Mouse (Mus musculus): ENCODE results near the gene Gas2l3. TPM values are rescaled to one million over a fixed set of nuclear protein-coding genes. Genes with fewer than 3 reads are reported as not detected.

The Gas2l3 gene
- total RNA-seq, 1 experiment, result 25.5 TPM

- Histone ChIP-seq H3K4me1 (ENCODE audit: control insufficient read depth in 2 of 2, insufficient read depth in 2 of 2, low read length in 2 of 2, poor library complexity in 1 of 2) (no peaks in the 10 kb centered on the region), H3K9me3 (ENCODE audit: control insufficient read depth, insufficient read depth, low read depth, low read length) (no peaks in the 10 kb centered on the region), H3K9ac (ENCODE audit: insufficient read depth, low read depth, low read length, poor library complexity, severe bottlenecking) (no peak overlapping the region), H3K27ac (ENCODE audit: insufficient read depth, low read depth, low read length, poor library complexity, severe bottlenecking) (no peak overlapping the region), H3K4me3 (ENCODE audit: insufficient read depth in 1 of 2, low read depth in 1 of 2, low read length in 2 of 2, poor library complexity in 1 of 2, severe bottlenecking in 1 of 2) (no peak overlapping the region), H3K36me3 (ENCODE audit: control insufficient read depth, insufficient read depth, low read length, poor library complexity, severe bottlenecking) (no peaks in the 10 kb centered on the region)
- no peak for TF ChIP-seq MAFK (IDR thresholded peaks at IDR 0.05; ENCODE audit: insufficient read depth, low read depth, low read length)
- TF ChIP-seq ZC3H11A (IDR thresholded peaks at IDR 0.05; ENCODE audit: borderline replicate concordance, low read depth, low read length), result no peak
- TF ChIP-seq ZNF384 (IDR thresholded peaks at IDR 0.05; ENCODE audit: low read depth, low read length), result no peak
- no peak for TF ChIP-seq CHD2 (IDR thresholded peaks at IDR 0.05; ENCODE audit: low read depth, low read length)
- in situ Hi-C loops (cut with MboI; ENCODE audit: low sequenced_read_pairs in 2 of 2, unreplicated experiment in 2 of 2), result no loop called here
- no peak for DNase-seq (ENCODE audit: low read depth, low spot score)
Observed at GRCm38 (mm10) chr10:89377750-89378149, 66.0 kb downstream of the Gas2l3 start.

- TF ChIP-seq ZC3H11A (IDR thresholded peaks at IDR 0.05; ENCODE audit: borderline replicate concordance, low read depth, low read length) (no peak), HCFC1 (IDR thresholded peaks at IDR 0.05; ENCODE audit: borderline replicate concordance, insufficient read depth, low read length) (no peak), MAFK (IDR thresholded peaks at IDR 0.05; ENCODE audit: insufficient read depth, low read depth, low read length) (no peak), CHD2 (IDR thresholded peaks at IDR 0.05; ENCODE audit: low read depth, low read length) (no peak), ZNF384 (IDR thresholded peaks at IDR 0.05; ENCODE audit: low read depth, low read length) (no peak)
- Histone ChIP-seq H3K4me1 (ENCODE audit: control insufficient read depth in 2 of 2, insufficient read depth in 2 of 2, low read length in 2 of 2, poor library complexity in 1 of 2) (no peaks in the 10 kb centered on the region), H3K9me3 (ENCODE audit: control insufficient read depth, insufficient read depth, low read depth, low read length) (no peaks in the 10 kb centered on the region), H3K4me3 (ENCODE audit: insufficient read depth in 1 of 2, low read depth in 1 of 2, low read length in 2 of 2, poor library complexity in 1 of 2, severe bottlenecking in 1 of 2) (no peak overlapping the region), H3K27ac (ENCODE audit: insufficient read depth, low read depth, low read length, poor library complexity, severe bottlenecking) (no peak overlapping the region), H3K9ac (ENCODE audit: insufficient read depth, low read depth, low read length, poor library complexity, severe bottlenecking) (no peak overlapping the region), H3K36me3 (ENCODE audit: control insufficient read depth, insufficient read depth, low read length, poor library complexity, severe bottlenecking) (no peaks in the 10 kb centered on the region)
- in situ Hi-C loops (cut with MboI; ENCODE audit: low sequenced_read_pairs in 2 of 2, unreplicated experiment in 2 of 2), result no loop called here
- DNase-seq (ENCODE audit: low read depth, low spot score), result no peak
Observed at GRCm38 (mm10) chr10:89370051-89370450, 73.7 kb downstream of the Gas2l3 start.

DNA sequence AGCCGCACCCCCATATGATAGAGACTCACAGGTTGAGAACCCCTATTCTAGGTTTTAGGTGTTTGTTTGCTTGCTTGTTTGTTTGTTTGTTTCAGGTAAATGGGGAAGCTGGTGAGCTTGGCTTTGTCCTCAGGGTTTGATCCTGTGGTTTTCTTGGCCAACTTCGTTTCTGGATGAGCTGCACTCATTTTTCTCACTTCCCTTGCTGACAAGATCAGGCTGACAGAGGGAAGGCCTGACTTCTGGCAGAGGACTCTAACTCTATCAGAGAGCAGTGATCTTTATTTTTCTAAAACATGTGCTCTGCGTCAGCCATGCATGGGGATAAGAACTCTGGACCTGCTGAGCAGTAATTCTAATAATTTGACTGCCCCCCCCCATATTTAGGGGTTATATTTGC lies 84.8 kb downstream of the Gas2l3 start:
- Histone ChIP-seq H3K4me1 (ENCODE audit: control insufficient read depth in 2 of 2, insufficient read depth in 2 of 2, low read length in 2 of 2, poor library complexity in 1 of 2) (no peaks in the 10 kb centered on the region), H3K9me3 (ENCODE audit: control insufficient read depth, insufficient read depth, low read depth, low read length) (no peaks in the 10 kb centered on the region), H3K4me3 (ENCODE audit: insufficient read depth in 1 of 2, low read depth in 1 of 2, low read length in 2 of 2, poor library complexity in 1 of 2, severe bottlenecking in 1 of 2) (no peak overlapping the region), H3K9ac (ENCODE audit: insufficient read depth, low read depth, low read length, poor library complexity, severe bottlenecking) (no peak overlapping the region), H3K36me3 (ENCODE audit: control insufficient read depth, insufficient read depth, low read length, poor library complexity, severe bottlenecking) (no peaks in the 10 kb centered on the region), H3K27ac (ENCODE audit: insufficient read depth, low read depth, low read length, poor library complexity, severe bottlenecking) (no peak overlapping the region)
- TF ChIP-seq ZNF384 (IDR thresholded peaks at IDR 0.05; ENCODE audit: low read depth, low read length) (no peak), CHD2 (IDR thresholded peaks at IDR 0.05; ENCODE audit: low read depth, low read length) (no peak), MAFK (IDR thresholded peaks at IDR 0.05; ENCODE audit: insufficient read depth, low read depth, low read length) (no peak), HCFC1 (IDR thresholded peaks at IDR 0.05; ENCODE audit: borderline replicate concordance, insufficient read depth, low read length) (no peak), ZC3H11A (IDR thresholded peaks at IDR 0.05; ENCODE audit: borderline replicate concordance, low read depth, low read length) (no peak)
- in situ Hi-C loops (cut with MboI; ENCODE audit: low sequenced_read_pairs in 2 of 2, unreplicated experiment in 2 of 2), result no loop called here
- no peak for DNase-seq (ENCODE audit: low read depth, low spot score)

Other genes with a start within 250 kb of the Gas2l3 start
- gene Ano4, start 99.2 kb downstream of the Gas2l3 start, total RNA-seq (2012; rRNA removed), result 0.80 and 0.95 TPM in 2 replicates
- gene Nr1h4, start 89.6 kb upstream of the Gas2l3 start, total RNA-seq (2012; rRNA removed), result 0.21 TPM in 1 of 2 replicates, not detected in the other
- gene Slc17a8, start 177.3 kb upstream of the Gas2l3 start, total RNA-seq (2012; rRNA removed), result not detected in 2 replicates
- gene Scyl2, start 242.3 kb upstream of the Gas2l3 start, total RNA-seq (2012; rRNA removed), result 14.5 and 17.7 TPM in 2 replicates

Data from ES-E14 (cell line).